Mouse (Mus musculus) layer of hippocampus, postnatal 36 days (tissue): ENCODE measurements around the gene Trit1. TPM values are rescaled to one million over a fixed set of nuclear protein-coding genes. Genes with fewer than 3 reads are reported as not detected.

Experiments
- DNase-seq, 2 experiments: peaks; one replicate each; pipeline ENCODE4 v3.0.0; 2022
- total RNA-seq, 2 experiments: library from RNA; stranded (reverse); gene quantifications; 2 replicates each; pipeline ENCODE4 v1.2.3; 2021

The Trit1 gene
- total RNA-seq, 2 experiments from 2014 or later: 23.5 to 26.0 TPM

GRCm38 (mm10) chr4:123050681-123051211 lies 34.3 kb downstream of the Trit1 start:
- peak; percentile 51 to 62 for DNase-seq

GRCm38 (mm10) chr4:123053179-123053578 lies 36.8 kb downstream of the Trit1 start:
- peak; percentile 62 to 65 for DNase-seq

DNA sequence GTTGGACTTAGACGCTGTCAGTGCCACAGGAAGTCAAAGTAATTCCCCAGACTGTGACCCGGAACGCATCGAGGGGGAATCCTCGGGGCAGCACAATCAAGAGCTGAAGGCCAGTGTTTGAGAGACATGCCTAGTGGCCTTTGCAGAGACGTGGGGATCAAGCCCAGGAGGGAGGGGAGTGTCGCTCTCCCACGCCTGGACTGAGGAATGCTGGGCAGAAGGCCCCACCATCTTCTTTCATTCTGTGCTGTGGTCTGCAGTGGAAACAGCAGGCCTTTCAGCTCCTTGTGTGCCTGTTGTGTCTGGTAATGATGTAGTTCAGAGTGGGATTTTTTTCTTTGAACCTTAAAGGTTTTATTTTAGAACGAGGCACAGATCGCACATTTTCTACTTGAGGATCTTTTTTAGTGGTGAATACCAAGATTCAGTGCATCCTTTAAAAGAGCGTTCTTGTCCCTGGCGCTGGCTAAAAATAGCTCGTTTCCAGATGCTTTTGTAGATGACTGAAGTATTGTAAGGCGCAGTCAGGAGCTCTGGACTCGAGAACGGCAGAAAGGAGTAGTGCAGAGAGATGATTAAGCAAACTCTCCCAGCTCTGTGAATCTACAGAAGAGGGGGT lies 37.9 kb downstream of the Trit1 start:
- no peak for DNase-seq

- DNase-seq: no peak
Observed at GRCm38 (mm10) chr4:123056560-123057109, 40.2 kb downstream of the Trit1 start.

GRCm38 (mm10) chr4:123057957-123058356 lies 41.6 kb downstream of the Trit1 start:
- no peak for DNase-seq

- no peak for DNase-seq
Observed at GRCm38 (mm10) chr4:123061744-123062143, 45.3 kb downstream of the Trit1 start.

DNA sequence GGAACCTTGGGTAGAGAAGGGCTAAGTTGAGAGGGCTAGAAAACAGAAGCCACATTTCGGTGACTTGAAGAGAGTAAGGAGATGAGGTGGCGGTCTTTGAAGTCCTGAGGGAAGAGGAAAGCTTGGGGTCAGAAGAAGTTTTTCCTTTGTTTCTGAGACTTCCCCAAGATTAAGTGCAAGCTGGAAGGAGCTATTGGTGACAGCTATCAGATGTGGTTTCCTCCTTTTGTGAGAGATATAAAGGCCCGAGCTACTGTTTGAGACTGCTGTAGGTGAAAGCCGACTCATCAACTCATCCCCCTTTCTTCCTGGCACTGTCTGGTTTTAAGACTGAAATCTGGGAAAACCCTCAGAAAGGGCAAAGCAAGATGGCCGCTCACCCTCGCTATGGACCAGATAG lies 52.2 kb downstream of the Trit1 start:
- no peak for DNase-seq

GRCm38 (mm10) chr4:123071266-123071966 lies 55.0 kb downstream of the Trit1 start:
- no peak for DNase-seq

GRCm38 (mm10) chr4:123076928-123077327 lies 60.5 kb downstream of the Trit1 start:
- DNase-seq: no peak

- DNase-seq: no peak
Observed at GRCm38 (mm10) chr4:123078231-123078630, 61.8 kb downstream of the Trit1 start.

- no peak for DNase-seq
Observed at GRCm38 (mm10) chr4:123080791-123081190, 64.4 kb downstream of the Trit1 start.

DNA sequence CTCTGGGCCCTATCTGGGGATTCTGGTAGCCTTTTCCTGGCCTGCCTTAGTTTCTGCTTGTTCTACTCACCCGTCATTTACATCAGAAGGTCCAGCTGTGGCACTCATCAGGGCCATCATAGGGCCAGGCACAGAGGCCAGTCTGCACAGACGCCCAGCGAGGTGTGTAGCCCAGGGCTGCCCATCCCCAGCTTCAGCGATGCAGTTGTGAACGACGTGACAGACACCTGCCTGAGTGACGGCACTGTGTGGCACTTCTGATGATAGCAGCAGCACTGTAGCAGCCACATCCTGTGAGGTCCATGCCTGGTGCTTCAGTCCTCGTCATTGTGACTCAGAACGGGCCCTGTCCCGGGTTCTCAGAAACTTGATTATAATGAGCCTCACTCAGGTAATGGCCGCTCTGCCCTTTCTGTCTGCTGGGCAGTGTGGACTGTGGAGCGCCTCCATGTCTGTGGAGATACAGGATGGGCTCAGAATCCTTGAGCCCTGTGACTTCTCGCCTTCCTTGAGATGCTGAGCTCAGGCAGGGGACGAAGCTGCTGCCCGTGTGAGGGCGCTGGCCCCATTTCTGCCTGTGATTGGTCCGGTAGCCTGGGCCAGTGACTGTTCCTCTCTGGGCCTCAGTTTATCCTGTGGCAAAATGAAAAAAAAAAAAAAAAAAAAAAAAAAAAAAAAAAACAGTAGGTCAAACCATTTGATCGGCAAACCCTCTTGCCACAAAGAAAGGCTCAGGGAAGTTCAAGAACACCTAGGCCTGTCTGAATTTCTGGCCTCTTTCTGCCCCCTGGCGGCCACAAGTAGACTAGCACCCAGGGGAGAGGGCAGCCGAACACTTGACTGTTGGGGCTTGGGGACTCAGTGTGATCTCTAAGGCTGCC lies 66.1 kb downstream of the Trit1 start:
- DNase-seq: peak; percentile 40 to 65

DNA sequence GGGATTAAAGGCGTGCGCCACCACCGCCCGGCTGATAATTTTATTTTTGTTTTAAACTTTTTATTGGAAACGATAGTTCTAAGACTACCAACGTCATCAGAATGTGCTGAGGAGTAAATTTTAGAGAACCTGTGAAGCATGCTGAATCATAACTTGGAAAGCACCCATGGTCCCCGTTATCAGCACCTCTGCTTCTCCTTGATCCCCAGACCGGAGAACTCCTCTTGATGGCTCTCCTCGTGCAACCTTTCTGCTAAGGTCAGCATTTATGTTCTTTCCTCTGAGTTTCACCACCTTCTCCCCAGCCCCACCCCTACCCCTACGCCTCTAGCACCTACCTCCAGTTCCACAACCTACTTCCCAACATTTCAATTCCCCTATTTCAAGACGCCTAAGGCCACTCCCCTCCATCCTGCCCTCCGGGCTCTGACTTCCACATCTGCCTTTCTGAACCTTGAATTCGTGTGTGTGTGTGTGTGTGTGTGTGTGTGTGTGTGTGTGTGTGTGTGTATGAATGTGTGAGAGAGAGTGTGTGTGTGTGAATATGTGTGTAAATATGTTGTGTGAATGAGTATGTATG lies 67.0 kb downstream of the Trit1 start:
- no peak for DNase-seq

GRCm38 (mm10) chr4:123085290-123085689 lies 68.9 kb downstream of the Trit1 start:
- DNase-seq: no peak

DNA sequence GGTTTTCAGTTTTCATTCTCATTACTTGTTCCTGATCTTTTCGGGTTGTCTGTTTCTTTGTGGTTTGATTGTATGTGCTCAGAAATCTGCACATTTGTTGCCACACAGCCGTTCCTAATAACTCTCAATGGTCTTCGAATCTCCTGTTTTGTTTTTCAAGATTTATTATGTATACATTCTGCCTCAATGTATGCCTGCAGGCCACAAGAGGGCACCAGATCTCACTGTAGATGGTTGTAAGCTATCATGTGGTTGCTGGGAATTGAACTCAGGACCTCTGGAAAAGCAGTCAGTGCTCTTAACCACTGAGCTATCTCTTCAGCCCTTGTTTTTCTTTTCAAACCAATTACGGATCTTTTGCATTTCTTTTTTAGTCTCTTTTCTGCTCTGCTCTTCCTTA lies 70.0 kb downstream of the Trit1 start:
- no peak for DNase-seq

DNA sequence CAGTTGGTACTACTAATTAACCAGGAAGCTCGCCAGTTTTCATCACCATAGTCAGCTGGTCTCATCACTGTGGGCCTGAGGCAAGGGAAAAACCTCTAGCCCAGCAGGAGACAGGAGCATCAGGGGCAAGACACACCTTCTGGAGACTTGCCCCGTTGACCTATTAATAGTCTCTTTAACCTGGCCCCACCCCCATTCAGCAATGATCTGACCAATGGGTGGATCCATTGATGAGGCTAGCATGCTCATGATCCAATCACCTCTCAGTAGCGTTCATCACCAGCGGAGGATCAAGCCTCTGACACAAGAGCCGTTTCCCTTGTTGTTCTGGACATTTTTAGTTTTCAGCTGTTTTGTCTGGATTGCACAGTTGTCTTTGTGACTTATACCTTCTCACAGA lies 76.2 kb downstream of the Trit1 start:
- DNase-seq: no peak

DNA sequence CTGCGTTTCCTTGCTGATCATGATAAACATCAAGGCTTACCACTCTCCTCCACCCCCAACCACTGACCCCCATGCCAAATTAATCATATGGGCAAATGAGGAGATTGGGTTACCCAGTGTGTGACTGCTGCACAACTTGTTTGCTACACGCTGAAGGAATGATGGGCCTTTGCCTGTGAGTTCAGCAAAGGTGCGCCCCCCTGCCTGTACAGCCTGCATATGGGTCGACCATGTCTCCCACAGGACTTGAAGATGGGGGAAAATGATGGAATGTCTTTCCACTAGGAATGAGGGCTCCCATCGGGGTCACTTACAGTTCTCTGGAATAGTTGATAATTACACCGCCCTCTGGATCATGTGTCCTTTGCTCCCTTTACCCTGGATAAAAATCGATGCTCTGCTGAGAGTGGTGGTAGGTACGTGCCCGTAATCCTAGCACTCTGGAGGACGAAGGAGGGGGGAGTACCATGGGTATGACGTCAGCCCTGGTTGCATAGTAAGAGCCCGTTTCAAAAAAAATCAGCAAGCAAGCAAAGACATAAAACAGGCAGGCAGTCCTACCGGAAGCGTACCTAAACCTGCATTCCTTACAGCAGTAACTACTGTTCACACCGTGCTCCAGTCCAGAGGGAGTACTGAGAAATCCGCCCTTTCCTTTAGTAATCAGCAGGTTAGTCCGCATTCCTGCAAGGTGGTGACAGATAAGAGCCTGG lies 76.8 kb downstream of the Trit1 start:
- no peak for DNase-seq

- no peak for DNase-seq
Observed at GRCm38 (mm10) chr4:123093869-123094268, 77.5 kb downstream of the Trit1 start.
